Mouse (Mus musculus): ENCODE data around the gene Bmpr1b. TPM values are rescaled to one million over a fixed set of nuclear protein-coding genes. Genes with fewer than 3 reads are reported as not detected.
A peak's percentile ranks its signal among the peaks of the same experiment; 100 is the strongest.

Bmpr1b gene
- polyA plus RNA-seq, 1 experiment from 2014 or later, result 18.1 TPM

GRCm38 (mm10) chr3:141948096-141948495 is 221.1 kb downstream of the Bmpr1b start:
- no peak overlapping the region for H3K9ac ChIP-seq (replicated peaks)
- H3K36me3 ChIP-seq, result no peaks in the 10 kb centered on the region
- no peaks in the 10 kb centered on the region for H3K9me3 ChIP-seq
- no peak overlapping the region for H3K27ac ChIP-seq
- peaks cover 19% of the 10 kb centered on the region for H3K4me1 ChIP-seq (replicated peaks)
- no peak overlapping the region for H3K4me3 ChIP-seq (replicated peaks)
- ATAC-seq (ENCODE audit: insufficient number of reproducible peaks, insufficient read depth, low FRiP score, low TSS enrichment, low read depth), result no peak
- H3K4me2 ChIP-seq, result no peak overlapping the region
- no peaks in the 10 kb centered on the region for H3K27me3 ChIP-seq
- 79% methylated on average over 3 of the region's 3 CpGs for WGBS

DNA sequence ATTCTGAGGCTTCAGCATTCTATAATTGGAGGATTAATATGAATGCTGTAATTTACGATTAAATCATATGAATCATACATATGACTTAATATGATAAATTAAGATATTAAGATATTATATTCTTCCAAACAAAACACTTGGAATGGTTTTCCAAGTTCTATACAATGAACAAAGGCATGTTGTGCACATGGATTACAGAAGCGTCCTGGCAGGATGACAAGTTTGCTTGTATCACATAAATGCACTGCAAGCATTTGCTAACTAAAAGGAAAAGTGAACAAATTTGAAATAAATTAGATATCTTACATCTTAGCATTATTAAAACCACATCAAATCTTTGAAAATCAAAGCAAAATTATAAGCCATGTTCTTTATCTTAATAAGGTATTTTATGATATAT is 222.4 kb downstream of the Bmpr1b start:
- H3K9ac ChIP-seq (replicated peaks), result no peak overlapping the region
- H3K36me3 ChIP-seq, result no peaks in the 10 kb centered on the region
- no peaks in the 10 kb centered on the region for H3K9me3 ChIP-seq
- H3K4me1 ChIP-seq (replicated peaks), result peaks cover 13% of the 10 kb centered on the region
- ATAC-seq (ENCODE audit: insufficient number of reproducible peaks, insufficient read depth, low FRiP score, low TSS enrichment, low read depth), result no peak
- H3K27ac ChIP-seq, result no peak overlapping the region
- no peak overlapping the region for H3K4me3 ChIP-seq (replicated peaks)
- H3K4me2 ChIP-seq, result no peak overlapping the region
- 74% methylated on average over 2 of the region's 2 CpGs for WGBS
- no peaks in the 10 kb centered on the region for H3K27me3 ChIP-seq

- no peak for ATAC-seq (ENCODE audit: insufficient number of reproducible peaks, insufficient read depth, low FRiP score, low TSS enrichment, low read depth)
- Histone ChIP-seq H3K4me2 (no peak overlapping the region), H3K9ac (replicated peaks) (no peak overlapping the region), H3K27ac (no peak overlapping the region), H3K4me3 (replicated peaks) (no peak overlapping the region), H3K27me3 (no peaks in the 10 kb centered on the region), H3K36me3 (no peaks in the 10 kb centered on the region), H3K4me1 (replicated peaks) (no peaks in the 10 kb centered on the region), H3K9me3 (no peaks in the 10 kb centered on the region)
- WGBS, result 71% methylated on average over 3 of the region's 3 CpGs
Measured at GRCm38 (mm10) chr3:141943317-141943742, 225.9 kb downstream of the Bmpr1b start.

DNA sequence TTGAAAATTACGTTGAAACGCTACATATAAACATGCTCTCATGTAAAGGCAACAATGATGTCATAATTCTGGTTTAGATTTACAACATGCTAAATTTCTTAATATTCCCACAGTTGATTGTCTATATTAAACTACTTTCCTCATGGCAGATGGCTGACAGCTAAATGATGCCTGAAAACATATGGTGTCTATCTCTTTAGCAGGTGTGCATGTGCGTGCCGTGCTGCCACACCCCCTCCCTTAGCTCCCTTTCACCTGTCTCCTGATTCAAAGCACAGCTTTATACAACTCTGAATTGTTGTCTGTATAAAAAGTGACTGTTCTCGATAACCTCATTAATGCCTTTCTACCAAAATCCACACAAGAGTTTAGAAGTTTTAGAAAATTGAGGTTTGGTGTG is 229.0 kb downstream of the Bmpr1b start:
- no peak overlapping the region for H3K27ac ChIP-seq
- no peak for ATAC-seq (ENCODE audit: insufficient number of reproducible peaks, insufficient read depth, low FRiP score, low TSS enrichment, low read depth)
- peaks cover 8% of the 10 kb centered on the region; the same call in 1 of the 2 replicates for H3K27me3 ChIP-seq
- H3K9me3 ChIP-seq, result no peaks in the 10 kb centered on the region
- peaks cover 4% of the 10 kb centered on the region; the same call in 1 of the 2 replicates for H3K4me1 ChIP-seq (replicated peaks)
- H3K36me3 ChIP-seq, result no peaks in the 10 kb centered on the region
- 77% methylated on average over 5 of the region's 5 CpGs for WGBS
- H3K9ac ChIP-seq (replicated peaks), result no peak overlapping the region
- H3K4me3 ChIP-seq (replicated peaks), result no peak overlapping the region
- no peak overlapping the region for H3K4me2 ChIP-seq

- Histone ChIP-seq H3K27ac (no peak overlapping the region), H3K36me3 (no peaks in the 10 kb centered on the region), H3K9ac (replicated peaks) (no peak overlapping the region), H3K27me3 (peaks cover 9% of the 10 kb centered on the region; the same call in 1 of the 2 replicates), H3K4me1 (replicated peaks) (peaks cover 11% of the 10 kb centered on the region), H3K9me3 (no peaks in the 10 kb centered on the region), H3K4me2 (no peak overlapping the region), H3K4me3 (replicated peaks) (no peak overlapping the region)
- no peak for ATAC-seq (ENCODE audit: insufficient number of reproducible peaks, insufficient read depth, low FRiP score, low TSS enrichment, low read depth)
- 39% methylated on average over 16 of the region's 16 CpGs for WGBS
Measured at GRCm38 (mm10) chr3:141936594-141937272, 232.5 kb downstream of the Bmpr1b start.

DNA sequence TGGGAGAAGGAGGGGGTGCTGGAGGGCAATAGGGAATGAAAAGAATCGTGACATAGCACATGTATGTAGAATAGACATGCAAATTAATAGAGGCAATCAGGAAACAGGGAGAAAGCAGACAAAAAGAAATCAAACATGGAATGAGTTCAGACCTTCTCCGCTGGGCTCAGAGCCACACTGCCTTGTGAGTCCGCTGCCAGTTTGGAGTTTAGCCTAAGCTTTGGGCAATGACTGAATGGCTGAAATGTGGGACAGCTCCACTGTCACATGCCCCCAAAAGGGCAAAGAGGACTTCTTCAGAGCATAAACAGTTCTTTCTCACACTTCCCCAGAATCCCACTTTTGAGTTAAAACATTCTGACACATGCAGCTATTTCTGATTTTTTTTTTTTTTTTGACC is 236.3 kb downstream of the Bmpr1b start:
- Histone ChIP-seq H3K4me3 (replicated peaks) (no peak overlapping the region), H3K27me3 (peaks cover 11% of the 10 kb centered on the region; the same call in 1 of the 2 replicates), H3K36me3 (no peaks in the 10 kb centered on the region), H3K9ac (replicated peaks) (no peak overlapping the region), H3K4me2 (no peak overlapping the region), H3K9me3 (no peaks in the 10 kb centered on the region), H3K27ac (no peak overlapping the region), H3K4me1 (replicated peaks) (peaks cover 17% of the 10 kb centered on the region)
- no peak for ATAC-seq (ENCODE audit: insufficient number of reproducible peaks, insufficient read depth, low FRiP score, low TSS enrichment, low read depth)
- WGBS, result 75% methylated on average over 3 of the region's 3 CpGs

GRCm38 (mm10) chr3:141931372-141932092 is 237.7 kb downstream of the Bmpr1b start:
- H3K9ac ChIP-seq (replicated peaks), result peak overlapping the region; percentile 18; the same call in 1 of the 2 replicates
- H3K4me2 ChIP-seq, result peak overlapping the region; percentile 47
- no peaks in the 10 kb centered on the region for H3K9me3 ChIP-seq
- H3K4me3 ChIP-seq (replicated peaks), result peak overlapping the region; percentile 21; the same call in 1 of the 2 replicates
- peaks cover 9% of the 10 kb centered on the region for H3K27me3 ChIP-seq
- H3K36me3 ChIP-seq, result no peaks in the 10 kb centered on the region
- peaks cover 20% of the 10 kb centered on the region for H3K4me1 ChIP-seq (replicated peaks)
- H3K27ac ChIP-seq, result 0 out of 2 replicates have a peak overlapping the region, but pooled peaks have one; percentile 29
- WGBS, result 6% methylated on average over 10 of the region's 10 CpGs
- peak; percentile 61 for ATAC-seq (ENCODE audit: insufficient number of reproducible peaks, insufficient read depth, low FRiP score, low TSS enrichment, low read depth)

- Histone ChIP-seq H3K4me2 (no peak overlapping the region), H3K9ac (replicated peaks) (no peak overlapping the region), H3K27me3 (no peaks in the 10 kb centered on the region; the same call in 1 of the 2 replicates), H3K36me3 (no peaks in the 10 kb centered on the region), H3K27ac (no peak overlapping the region), H3K4me3 (replicated peaks) (no peak overlapping the region), H3K9me3 (no peaks in the 10 kb centered on the region), H3K4me1 (replicated peaks) (peaks cover 36% of the 10 kb centered on the region)
- no peak for ATAC-seq (ENCODE audit: insufficient number of reproducible peaks, insufficient read depth, low FRiP score, low TSS enrichment, low read depth)
- WGBS, result 10% methylated on average over 1 of the region's 1 CpGs
Measured at GRCm38 (mm10) chr3:141923442-141923841, 245.8 kb downstream of the Bmpr1b start.

DNA sequence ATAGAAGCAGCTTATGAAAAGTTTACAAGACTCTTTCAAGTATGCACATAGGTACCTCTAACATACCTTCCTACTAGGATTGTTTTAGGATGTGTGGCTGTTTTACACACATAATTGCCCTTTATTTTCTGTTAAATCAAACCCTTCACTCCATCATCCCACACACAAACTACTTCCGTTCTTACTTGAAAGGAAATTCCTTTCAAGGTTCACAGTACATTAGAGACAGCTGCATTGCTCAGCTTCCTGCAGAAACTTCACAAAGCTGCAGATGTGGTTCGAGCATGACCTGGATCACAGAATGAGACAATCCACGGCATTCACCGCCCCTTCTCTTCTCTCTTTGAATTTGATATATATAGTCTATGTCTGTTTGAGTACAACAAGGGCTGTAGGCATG is 248.1 kb downstream of the Bmpr1b start:
- Histone ChIP-seq H3K27ac (0 out of 2 replicates have a peak overlapping the region, but pooled peaks have one; percentile 7), H3K9ac (replicated peaks) (no peak overlapping the region), H3K9me3 (no peaks in the 10 kb centered on the region), H3K4me2 (no peak overlapping the region), H3K4me1 (replicated peaks) (peaks cover 39% of the 10 kb centered on the region), H3K27me3 (no peaks in the 10 kb centered on the region), H3K36me3 (no peaks in the 10 kb centered on the region), H3K4me3 (replicated peaks) (no peak overlapping the region)
- ATAC-seq (ENCODE audit: insufficient number of reproducible peaks, insufficient read depth, low FRiP score, low TSS enrichment, low read depth), result no peak
- 19% methylated on average over 4 of the region's 4 CpGs for WGBS

GRCm38 (mm10) chr3:141919661-141920060 is 249.6 kb downstream of the Bmpr1b start:
- H3K9me3 ChIP-seq, result no peaks in the 10 kb centered on the region
- no peak for ATAC-seq (ENCODE audit: insufficient number of reproducible peaks, insufficient read depth, low FRiP score, low TSS enrichment, low read depth)
- H3K9ac ChIP-seq (replicated peaks), result no peak overlapping the region
- H3K36me3 ChIP-seq, result no peaks in the 10 kb centered on the region
- WGBS, result 41% methylated on average over 3 of the region's 3 CpGs
- no peak overlapping the region for H3K4me2 ChIP-seq
- 0 out of 2 replicates have a peak, but pooled peaks cover under 1% of the 10 kb centered on the region for H3K27me3 ChIP-seq
- H3K4me3 ChIP-seq (replicated peaks), result no peak overlapping the region
- H3K4me1 ChIP-seq (replicated peaks), result peaks cover 42% of the 10 kb centered on the region
- no peak overlapping the region for H3K27ac ChIP-seq

- H3K36me3 ChIP-seq, result no peaks in the 10 kb centered on the region
- peaks cover 36% of the 10 kb centered on the region for H3K4me1 ChIP-seq (replicated peaks)
- no peak overlapping the region for H3K4me2 ChIP-seq
- H3K4me3 ChIP-seq (replicated peaks), result no peak overlapping the region
- ATAC-seq (ENCODE audit: insufficient number of reproducible peaks, insufficient read depth, low FRiP score, low TSS enrichment, low read depth), result no peak
- H3K27me3 ChIP-seq, result peaks cover 8% of the 10 kb centered on the region; the same call in 1 of the 2 replicates
- no peaks in the 10 kb centered on the region for H3K9me3 ChIP-seq
- no peak overlapping the region for H3K9ac ChIP-seq (replicated peaks)
- no peak overlapping the region for H3K27ac ChIP-seq
- 80% methylated on average over 4 of the region's 4 CpGs for WGBS
Measured at GRCm38 (mm10) chr3:141917166-141917565, 252.1 kb downstream of the Bmpr1b start.

All from limb, embryonic 12.5 days (tissue).